Mouse (Mus musculus): Measurements from ENCODE around the gene Chmp6.
A peak's percentile ranks its signal among the peaks of the same experiment; 100 is the strongest.

The Chmp6 gene

DNA sequence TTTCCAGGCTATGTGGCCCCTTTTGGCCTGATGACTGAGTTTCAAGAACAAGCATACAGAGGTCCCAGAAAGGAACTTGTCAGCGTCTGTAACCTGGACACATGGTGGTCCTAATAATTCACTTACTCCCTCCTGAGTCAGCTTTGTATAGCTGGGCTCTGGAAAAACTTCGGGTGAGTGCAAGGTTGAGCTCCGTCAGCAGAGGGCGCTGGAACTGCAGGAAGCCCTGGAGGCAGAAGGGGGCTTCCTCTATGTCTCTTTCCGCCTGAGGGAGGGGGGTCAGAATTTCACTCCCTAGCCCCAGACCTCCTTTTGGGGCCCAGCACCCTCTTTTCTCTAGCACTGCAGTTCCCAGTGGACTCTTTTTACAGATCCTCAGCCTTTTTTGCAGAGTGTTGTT is 3.8 kb upstream of the Chmp6 start:
- peak; percentile 82 for DNase-seq (ENCODE audit: low read depth)

DNA sequence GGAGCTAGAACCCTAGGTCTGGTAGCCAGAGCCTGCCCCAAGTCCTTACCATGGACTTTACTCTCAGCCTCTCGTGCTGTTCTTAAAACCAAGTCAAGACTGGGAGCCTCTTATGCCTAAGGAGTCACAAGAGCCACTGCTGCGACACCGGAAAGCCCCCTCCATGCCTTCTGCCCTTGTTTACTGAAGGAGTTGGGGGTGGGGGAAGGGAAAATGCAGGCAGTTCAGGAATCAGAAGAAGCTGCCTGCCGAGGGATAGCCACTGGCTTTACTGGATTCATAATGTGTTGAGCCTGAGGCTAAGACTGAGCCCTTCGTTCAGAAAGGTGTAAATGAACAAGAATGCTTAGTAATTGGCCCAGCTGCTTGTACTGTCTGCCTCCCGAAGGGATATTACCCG is 396 bp upstream of the Chmp6 start:
- DNase-seq (ENCODE audit: low read depth), result no peak

DNA sequence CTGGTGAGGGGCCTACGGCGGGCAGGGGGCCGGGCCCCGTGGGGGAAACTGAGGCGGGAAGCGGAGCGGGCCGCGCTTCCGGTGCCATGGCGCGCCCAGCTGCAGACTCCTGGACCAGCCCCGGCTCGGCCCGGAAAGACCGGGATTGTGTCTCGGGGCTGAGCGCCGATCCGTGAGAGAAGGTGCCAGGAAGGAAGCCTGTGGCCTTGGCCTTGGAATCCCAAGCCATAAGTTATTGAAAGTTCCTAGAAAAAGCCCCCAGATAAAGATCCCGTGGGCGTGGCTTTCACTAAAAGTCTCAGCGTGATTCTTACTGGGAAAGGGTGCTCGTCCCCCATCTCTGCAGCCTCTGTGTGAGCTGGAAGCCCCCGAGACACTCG is 684 bp downstream of the Chmp6 start:
- DNase-seq (ENCODE audit: low read depth), result no peak

DNA sequence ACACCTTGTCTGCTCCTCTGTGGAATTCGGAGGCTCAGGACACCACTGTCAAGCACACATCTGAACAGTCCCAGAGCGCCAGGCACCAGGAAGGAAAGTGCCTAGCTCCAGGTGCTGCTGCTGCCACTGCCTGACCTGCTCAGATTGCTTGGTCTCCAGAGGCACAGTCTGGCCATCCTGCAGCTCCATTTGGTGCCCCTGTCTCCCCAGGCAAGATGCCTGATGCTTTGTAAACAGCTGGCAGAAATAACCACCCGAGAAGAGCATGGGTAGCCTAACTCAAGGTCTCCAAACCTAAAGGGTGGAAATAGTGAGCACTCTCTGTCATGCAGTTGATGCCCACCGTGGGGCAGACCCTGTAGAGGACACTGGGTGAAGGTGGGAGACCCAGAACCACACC is 1.1 kb downstream of the Chmp6 start:
- no peak for DNase-seq (ENCODE audit: low read depth)

DNA sequence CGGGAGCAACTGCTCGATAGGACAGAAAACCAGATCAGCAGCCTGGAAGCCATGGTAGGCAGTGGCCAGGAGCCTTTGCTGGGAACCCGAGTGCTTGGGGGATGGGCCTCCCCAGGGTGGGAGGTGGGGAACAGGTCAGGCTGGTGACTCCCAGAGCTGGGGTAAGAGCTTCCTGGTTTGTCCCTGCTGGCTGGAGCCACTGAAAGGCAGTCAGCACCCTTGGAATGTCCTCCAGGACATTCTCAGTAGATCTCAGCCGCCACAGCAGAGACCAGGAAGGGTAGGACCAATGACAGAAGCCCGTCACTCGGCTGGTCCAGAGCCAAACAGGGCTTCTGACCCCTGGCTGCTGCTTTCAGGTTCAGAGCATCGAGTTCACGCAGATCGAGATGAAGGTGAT is 2.4 kb downstream of the Chmp6 start:
- no peak for DNase-seq (ENCODE audit: low read depth)

DNA sequence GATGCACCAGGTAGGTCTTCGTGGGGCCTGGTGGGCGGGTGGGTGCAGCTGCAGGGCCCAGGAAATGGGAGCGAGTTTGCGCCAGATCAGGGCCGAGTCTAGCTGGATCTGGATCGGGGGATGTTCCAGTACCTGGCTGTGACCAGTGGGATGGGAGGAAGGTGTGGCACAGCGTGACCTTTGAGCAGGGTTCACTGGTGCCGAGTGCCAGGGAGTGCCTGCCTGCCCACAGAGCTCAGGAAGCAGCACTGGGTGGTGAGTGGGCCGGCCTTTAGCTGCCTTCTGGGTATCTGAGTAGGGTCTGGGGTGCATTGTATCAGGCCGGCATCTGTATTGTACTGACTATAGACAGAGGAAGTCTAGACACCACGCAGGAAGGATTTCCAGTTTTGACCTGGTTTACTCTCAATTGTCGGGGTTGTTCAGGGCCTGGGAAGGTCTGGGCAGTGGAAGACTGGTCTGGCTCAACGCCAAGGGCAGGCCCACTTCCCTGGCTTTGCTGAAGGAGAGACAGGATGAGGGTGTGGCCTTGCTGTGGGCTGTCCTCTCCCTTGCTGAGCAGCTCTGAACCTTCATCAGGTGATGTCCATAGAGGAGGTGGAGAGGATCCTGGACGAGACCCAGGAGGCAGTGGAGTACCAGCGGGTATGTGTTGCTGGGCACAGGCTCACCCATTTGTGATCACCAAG is 3.0 kb downstream of the Chmp6 start:
- peak; percentile 88 for DNase-seq (ENCODE audit: low read depth)

DNA sequence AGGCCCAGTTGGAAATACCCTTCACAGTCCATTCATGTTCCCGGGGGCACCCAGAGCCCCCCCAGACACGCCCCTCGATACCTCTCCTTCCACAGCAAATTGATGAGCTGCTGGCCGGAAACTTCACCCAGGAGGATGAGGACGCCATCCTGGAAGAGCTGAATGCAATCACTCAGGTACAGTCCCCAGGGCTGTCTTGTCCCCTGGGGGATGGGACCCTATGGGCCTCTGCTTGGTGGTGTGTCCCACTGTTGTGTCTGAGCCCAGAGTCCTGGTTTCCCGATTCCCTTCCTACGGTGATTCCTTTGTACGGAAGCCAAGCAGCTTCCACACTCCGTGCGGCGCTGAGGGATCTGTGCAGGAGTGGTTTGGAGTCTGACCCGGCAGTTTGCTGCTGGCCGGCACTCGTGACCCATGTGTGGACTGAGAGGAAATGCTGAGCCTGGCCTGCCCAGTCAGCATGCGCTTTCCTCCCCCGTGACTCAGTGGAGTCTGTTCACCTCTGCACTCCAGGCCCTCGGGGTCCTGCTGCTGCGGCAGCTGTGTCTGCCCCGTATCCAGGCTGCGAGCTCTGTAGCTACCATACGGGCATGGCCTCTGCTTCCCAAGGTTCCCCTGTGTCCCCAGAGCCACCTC is 3.7 kb downstream of the Chmp6 start:
- DNase-seq (ENCODE audit: low read depth), result no peak

DNA sequence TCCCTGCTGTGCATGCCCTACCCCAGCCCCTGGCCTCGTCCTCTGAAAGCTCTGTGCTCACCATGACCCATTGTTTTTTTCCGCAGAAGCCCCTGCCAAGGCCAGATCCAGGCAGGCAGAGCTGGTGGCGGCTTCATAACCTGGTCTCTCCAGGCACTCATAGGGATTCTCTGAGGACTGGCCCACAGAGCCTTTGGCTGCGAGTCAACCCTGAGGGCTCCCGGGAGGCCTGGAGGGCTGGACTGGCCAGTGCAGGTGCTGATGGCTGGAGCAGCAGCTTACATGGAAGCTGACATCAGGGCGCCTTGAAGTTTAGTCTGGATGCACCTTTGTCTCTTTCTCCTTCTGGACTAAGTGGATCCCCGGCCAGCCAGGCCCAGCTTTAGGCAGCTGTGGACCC is 5.3 kb downstream of the Chmp6 start:
- no peak for DNase-seq (ENCODE audit: low read depth)

DNA sequence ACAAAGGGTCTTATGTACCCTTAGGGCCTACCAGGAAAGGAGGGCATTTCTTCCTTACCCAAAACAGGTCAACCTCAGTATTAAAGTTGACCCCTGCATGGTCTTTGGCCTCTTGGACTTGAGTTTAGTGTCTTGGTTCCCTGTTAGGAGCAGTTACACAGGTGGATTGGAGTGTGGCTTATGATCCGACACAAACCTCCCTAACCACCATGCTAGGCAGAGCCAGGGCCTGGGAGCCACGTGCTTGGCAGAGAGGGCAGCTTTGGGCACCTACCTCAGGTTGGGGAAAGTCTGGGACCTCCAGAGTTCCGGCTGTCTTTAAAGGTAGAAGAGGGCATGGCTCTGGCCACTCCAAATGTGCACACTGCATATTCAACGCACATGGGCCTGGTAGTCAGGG is 6.2 kb downstream of the Chmp6 start:
- no peak for DNase-seq (ENCODE audit: low read depth)

DNA sequence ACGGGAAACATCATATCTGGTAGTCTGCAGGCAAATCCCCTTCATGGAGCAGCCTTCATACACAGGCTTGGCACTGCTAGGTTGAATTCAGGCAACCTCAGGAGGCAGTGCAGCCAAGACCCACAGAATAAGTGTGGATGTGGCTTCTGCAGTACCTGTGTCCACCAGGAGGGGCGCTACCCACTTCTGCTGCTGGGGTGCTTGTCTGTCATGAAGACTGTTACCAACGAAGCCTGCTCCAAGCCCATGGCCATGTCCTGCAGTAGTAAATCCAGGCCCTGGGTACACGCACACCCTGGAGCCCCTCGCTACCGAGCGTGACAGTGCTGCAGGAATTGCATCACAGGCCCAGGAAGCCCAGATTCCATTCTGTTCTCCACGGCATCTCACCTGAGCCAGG is 6.7 kb downstream of the Chmp6 start:
- DNase-seq (ENCODE audit: low read depth), result peak; percentile 68

DNA sequence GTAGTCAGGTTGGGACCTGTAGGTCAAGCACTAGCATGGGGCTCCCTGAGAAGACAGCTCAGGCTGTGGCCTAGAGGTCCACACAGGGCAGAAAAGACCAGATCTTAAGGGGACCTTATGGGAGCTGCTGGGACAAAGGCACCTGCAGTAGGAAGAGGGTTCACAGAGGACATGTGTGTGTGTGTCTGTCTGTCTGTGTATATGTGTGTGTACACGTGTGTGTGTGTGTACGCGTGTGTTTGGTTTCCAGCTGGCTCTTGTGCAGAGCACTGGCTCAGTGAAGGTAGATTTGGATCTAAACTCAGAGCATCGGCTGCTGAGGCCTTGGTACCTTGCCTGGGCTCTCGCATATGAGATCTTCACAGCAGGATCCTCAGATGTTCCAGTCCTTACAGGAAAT is 7.4 kb downstream of the Chmp6 start:
- DNase-seq (ENCODE audit: low read depth), result no peak

DNA sequence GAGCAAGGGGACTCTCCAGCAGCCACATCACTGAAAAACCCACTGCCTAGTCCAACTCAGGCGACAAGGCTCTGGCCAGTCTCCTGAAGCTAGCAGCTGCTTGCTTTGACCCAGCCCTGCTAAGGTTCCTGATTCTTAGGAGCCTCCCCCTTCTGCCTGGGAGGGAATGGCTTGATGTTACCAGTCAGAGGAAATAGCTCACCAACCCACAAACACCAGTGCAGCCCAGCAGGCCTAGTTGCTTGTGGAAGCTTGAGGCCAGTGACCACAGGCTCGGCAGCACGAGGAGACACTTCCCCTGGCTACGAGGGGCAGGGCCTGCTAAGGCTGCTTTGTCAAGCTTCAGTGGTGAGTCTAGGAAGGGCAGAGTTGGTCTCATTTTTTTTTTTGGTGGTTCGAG is 11.9 kb downstream of the Chmp6 start:
- peak; percentile 99 for DNase-seq (ENCODE audit: low read depth)

DNA sequence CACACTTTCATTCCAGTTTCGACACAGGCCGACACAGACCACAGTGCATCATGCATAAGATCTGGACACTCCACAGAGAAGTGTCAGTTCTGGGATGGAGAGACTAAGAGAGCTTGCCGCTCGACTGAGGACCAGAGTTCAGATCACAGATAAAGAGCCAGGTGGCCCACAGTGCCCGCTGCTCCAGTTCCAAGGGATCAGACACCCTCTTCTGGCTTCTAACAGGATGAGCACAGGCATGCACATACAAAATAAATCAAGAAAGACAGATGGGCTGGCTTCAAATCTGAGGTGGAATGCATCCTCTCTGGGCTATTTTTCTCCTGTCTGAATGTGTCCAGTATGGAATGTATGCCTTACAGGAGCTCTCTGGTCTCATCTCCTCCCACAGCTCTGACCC is 13.5 kb downstream of the Chmp6 start:
- no peak for DNase-seq (ENCODE audit: low read depth)

DNA sequence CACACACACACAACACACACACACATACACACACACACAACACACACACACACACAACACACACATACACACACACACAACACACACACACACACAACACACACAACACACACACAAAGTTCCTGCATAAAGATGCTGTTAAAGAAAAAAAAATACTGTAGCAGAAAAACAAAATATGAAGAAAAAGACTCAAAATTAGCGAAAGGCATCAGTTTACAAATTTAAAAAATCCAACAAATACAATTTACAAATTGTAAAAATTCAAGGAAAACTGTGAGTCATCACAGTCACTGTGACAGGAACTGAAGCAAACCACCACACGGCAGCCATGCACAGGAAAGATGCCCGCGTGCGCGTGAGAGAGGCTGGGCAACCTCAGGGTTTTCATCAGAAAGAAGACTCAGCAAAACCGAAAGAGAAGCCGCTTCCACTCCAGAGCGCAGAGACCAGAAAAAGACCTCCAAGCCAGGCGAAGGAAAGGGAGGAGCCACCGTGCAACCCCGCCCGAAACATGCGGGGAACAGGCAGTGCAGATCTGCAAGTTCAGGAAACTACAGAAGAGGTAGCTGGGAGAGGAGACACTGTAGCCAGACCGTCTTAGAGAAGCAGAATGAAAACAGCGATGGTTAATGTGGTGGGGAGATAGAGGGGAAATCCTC is 14.9 kb downstream of the Chmp6 start:
- DNase-seq (ENCODE audit: low read depth), result peak; percentile 91

DNA sequence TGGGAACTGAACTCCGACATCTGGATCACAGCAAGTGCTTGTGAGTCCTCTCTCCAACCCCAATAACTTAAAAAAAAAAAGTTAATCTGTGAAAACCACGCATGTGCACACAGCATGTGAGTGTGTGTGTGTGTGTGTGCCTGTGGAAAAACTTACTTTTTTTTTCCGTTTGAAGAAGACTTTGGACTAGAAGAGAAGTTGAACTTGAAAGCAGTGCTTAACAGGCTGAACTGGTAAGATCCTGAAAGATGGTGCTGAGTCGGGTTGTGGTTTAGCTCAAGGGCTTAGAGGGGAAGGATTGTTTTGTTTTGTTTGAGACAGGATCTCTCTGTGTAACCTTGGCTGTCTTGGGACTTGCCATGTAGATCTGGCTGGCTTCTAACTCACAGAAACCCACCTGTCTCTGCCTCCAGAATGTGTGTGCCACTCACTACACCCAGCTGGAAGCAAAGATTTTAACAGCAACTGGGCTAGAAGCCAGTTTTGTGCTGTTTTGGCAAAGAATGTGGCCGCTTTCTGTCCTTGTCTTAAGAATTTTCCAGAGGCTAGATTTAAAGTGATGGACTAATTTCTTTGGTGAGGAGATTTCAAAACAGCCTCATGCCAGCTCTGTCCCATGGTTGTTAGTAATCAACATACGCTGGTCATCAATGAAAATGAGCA is 16.5 kb downstream of the Chmp6 start:
- peak; percentile 74 for DNase-seq (ENCODE audit: low read depth)

DNA sequence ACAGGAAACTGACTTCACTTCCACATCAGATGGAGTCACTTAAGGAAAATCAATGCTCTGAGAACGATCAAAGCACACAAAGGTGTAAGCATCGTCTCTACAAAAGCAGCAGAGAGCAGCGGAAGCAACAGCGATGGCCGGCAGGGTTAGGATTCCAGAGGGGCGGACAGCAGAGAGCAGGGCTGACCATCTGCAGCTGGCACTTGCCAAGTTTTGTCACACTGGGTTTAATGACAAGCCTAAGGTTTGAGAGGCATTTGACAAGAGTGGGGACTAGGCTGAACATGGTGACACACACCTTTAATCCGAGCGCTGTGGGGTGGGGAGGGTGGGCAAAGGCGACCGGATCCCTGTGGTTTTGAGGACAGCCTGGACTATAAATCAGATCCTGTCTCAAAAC is 18.6 kb downstream of the Chmp6 start:
- no peak for DNase-seq (ENCODE audit: low read depth)

DNA sequence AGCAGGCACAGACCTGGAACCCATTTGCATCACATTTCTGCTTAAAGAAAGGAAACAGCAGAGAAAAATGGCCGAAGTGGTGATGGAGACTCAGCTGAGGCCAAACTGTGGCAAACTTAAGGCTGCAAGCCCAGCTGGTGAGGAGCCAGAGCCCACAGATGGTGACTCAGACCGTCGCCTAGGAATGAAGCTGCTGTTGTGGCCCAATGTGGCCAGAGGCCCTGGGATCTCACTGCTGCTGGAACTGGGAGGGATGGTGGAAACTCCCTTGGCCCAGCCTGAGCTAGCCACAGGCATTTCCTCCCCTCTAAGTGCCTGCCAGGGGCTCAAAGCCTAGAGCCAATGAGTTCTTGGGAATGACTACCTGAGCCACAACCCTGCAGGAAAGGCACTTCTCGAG is 19.9 kb downstream of the Chmp6 start:
- DNase-seq (ENCODE audit: low read depth), result peak; percentile 88

DNA sequence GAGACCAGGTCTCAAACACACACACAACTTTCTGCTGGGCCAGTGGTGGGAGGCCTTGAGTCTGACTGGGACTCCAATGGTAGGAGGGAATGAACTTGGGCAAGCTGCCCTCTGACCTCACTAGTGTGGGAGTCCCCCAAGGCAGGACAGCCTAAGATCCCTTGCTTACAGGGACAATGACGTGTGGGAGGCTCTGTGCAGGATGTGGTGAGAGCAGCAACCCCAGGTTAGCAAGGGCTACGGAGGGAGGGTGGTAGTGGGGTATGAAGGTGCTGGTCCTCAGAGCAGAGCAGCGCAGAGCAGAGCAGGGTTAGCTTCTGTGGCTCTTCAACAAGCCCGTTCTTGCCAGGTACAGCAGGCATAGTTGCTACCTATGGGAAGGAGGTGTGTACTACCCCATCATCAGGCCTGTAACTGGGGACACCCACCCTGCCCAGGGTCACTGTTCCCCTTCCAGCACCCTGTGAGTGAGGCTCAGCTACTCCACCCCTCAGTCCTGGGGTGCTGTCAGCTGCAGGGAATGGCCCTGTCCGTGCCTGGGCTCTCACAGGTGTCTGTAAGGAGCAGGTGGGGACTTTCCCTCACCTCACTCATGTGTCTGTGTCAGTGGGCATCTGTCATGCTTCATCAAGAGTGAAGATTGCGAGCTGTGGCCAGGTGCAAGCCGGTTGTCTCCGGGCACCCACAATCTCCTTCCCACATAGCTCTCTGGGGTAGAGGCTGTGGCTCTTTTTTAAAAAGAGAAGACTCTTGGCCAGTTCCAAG is 20.8 kb downstream of the Chmp6 start:
- DNase-seq (ENCODE audit: low read depth), result no peak

DNA sequence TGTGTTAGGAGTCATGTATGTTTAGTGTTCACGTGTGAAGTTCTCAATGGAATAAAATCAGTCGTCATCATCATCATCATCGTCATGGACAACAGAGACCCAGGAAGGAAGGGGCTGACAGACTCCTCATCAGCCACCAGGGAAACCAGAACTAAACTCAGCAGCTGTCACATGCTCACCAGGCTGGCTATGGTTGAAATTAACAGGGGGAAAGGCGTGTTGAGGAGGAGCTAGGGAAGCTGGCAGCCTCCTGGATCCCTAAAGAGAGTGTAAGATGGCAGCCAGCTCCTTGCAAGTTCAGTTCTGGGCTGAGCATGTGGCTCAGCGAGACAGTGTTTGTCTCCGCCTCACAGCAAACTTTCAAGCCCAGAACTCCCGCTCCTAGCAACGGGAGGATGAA is 21.5 kb downstream of the Chmp6 start:
- no peak for DNase-seq (ENCODE audit: low read depth)

DNA sequence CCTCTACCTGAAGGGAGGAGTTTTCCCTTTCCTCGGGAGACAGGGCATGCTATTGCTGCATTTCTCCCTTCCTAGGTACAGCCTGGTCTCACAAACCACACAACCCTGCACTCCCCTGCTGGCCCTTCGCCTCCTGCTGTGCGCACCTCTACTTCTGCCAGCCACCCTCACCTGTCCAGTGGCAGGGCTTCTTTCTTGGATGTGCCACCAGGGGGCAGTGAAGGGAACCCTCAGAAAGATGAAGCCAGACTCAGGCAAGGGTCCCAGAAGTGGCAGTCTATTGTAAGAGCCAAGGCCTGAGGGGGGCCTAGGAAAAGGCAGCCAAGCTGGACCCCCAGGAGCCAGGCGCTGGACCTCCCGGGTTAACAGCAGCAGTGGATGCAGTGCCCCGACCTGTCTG is 22.2 kb downstream of the Chmp6 start:
- no peak for DNase-seq (ENCODE audit: low read depth)

DNA sequence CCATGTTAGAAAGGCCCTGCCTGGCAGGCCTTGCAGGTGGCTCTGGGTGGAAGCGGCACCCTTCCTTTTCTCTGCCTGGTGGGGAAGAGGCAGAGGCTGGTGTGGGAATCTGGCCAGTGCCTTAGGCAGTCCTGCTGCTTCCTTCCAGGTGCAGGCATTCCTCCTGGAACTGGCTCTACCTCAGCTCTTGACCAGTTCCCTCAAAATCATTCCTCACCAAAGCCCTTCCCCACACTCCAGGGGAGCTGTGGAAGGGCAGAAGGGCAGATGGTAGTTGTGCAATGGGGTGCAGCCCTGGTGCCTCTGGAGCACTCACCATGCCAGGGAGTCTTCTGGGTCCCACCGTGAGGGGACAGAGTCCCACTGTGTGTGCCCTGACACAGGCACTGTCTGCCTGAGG is 23.2 kb downstream of the Chmp6 start:
- DNase-seq (ENCODE audit: low read depth), result no peak

DNA sequence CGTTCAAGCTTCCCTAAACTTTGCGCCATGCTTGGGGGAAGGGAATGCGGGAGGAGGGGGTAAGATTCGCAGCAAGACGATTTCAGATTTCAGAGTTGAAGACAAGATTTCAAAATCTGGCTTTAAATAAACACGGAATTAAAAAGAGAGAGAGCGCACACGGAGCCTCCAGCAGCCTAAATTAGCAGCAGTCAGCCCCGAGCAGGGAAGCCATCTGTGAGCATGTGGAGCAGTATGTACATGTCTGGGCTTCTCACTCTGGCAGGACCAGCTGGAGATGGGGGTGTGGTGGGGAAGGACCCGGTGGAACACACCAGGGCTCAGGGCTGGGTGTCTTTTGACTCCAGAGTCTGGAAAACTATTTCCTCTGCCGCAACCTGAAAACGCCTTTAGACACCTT is 24.0 kb downstream of the Chmp6 start:
- no peak for DNase-seq (ENCODE audit: low read depth)

All from 416B (cell line).